34 mouse cellular contexts compared by ENCODE assay signal in the genomic region with DNA sequence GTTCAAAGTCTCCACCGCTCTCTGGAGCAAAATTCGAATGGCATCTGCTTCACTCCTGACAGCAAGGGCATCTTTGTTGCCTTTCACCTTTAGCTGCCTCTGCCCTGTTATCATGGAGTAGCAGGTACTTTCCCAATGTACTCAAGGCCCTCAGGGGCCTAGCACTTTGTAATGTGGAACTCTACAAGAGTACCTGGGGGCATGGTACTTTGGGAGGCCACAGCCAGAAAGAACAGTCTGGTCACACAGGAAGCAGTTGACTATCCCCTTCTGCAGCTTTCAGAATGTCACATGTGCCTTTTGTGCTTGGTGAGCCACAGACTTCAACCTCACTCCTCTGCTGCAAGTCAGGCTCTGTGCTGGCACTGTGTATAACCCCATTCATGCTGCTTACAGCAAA.
"Had no signal": no experiment of that assay in that cellular context is flagged by ENCODE, and none has a peak within 500 bp of the region (broad histone marks: within the 10 kb centered on the region; RNA-seq: fewer than 3 reads in every experiment).

No protein-coding gene starts in this region.

- H3K27ac ChIP-seq: heart, embryonic 10.5 days; heart, embryonic 13.5 days; heart, embryonic 15.5 days; hindbrain, embryonic 10.5 days; hindbrain, embryonic 12.5 days; hindbrain, embryonic 13.5 days; hindbrain, embryonic 14.5 days; hindbrain, embryonic 15.5 days; hindbrain, postnatal 0 days; intestine, embryonic 15.5 days; kidney, embryonic 15.5 days; kidney, postnatal 0 days; layer of hippocampus, adult 2 months; left cerebral cortex, adult 2 months had no signal

- DNase-seq: heart, postnatal 10 days; heart, postnatal 14 days; heart, postnatal 36 days; kidney, adult 11 months; kidney, adult 18-20 months; kidney, adult 2 months; kidney, adult 8-10 months; kidney, adult 9 months; kidney, postnatal 10 days; kidney, postnatal 14 days; kidney, postnatal 25 days; kidney, postnatal 36 days; layer of hippocampus, adult 9-11 months; layer of hippocampus, postnatal 36 days had no signal

- ATAC-seq: hindbrain, embryonic 16.5 days; hindbrain, postnatal 0 days; inflammation-experienced regulatory T-cells, adult 6 months; intestine, embryonic 15.5 days; intestine, embryonic 16.5 days; intestine, postnatal 0 days had no signal

- H3K4me3 ChIP-seq: heart, embryonic 10.5 days; heart, embryonic 12.5 days; heart, embryonic 13.5 days; heart, embryonic 15.5 days; hindbrain, embryonic 10.5 days; hindbrain, embryonic 12.5 days; hindbrain, embryonic 13.5 days; hindbrain, embryonic 15.5 days; intestine, embryonic 15.5 days; kidney, embryonic 15.5 days; layer of hippocampus, adult 2 months; left cerebral cortex, adult 2 months had no signal

- H3K4me1 ChIP-seq: hindbrain, embryonic 12.5 days; hindbrain, embryonic 13.5 days; hindbrain, embryonic 15.5 days; intestine, embryonic 15.5 days; kidney, embryonic 15.5 days had no signal

- H3K9me3 ChIP-seq: heart, embryonic 10.5 days; heart, embryonic 12.5 days; heart, embryonic 13.5 days; heart, embryonic 15.5 days; hindbrain, embryonic 10.5 days; hindbrain, embryonic 12.5 days; hindbrain, embryonic 13.5 days; hindbrain, embryonic 15.5 days; intestine, embryonic 15.5 days; kidney, embryonic 15.5 days had no signal

- H3K4me2 ChIP-seq: heart, embryonic 11.5 days; heart, embryonic 12.5 days; heart, embryonic 13.5 days; heart, embryonic 15.5 days; hindbrain, embryonic 12.5 days; hindbrain, embryonic 13.5 days; hindbrain, embryonic 14.5 days; hindbrain, embryonic 15.5 days; intestine, embryonic 15.5 days; kidney, embryonic 15.5 days had no signal

- H3K9ac ChIP-seq: heart, embryonic 12.5 days; heart, embryonic 13.5 days; heart, embryonic 15.5 days; hindbrain, embryonic 12.5 days; hindbrain, embryonic 13.5 days; hindbrain, embryonic 14.5 days; hindbrain, embryonic 15.5 days; intestine, embryonic 15.5 days; kidney, embryonic 15.5 days had no signal

- H3K36me3 ChIP-seq: heart, embryonic 10.5 days; heart, embryonic 12.5 days; heart, embryonic 13.5 days; heart, embryonic 15.5 days; hindbrain, embryonic 10.5 days; hindbrain, embryonic 12.5 days; hindbrain, embryonic 13.5 days; hindbrain, embryonic 15.5 days; intestine, embryonic 15.5 days; kidney, embryonic 15.5 days had no signal

- H3K27me3 ChIP-seq: heart, embryonic 12.5 days; heart, embryonic 13.5 days; heart, embryonic 15.5 days; hindbrain, embryonic 12.5 days; hindbrain, embryonic 13.5 days; hindbrain, embryonic 15.5 days; intestine, embryonic 15.5 days; kidney, embryonic 15.5 days had no signal
